Mouse (Mus musculus) regulatory T cell (primary cell): Measurements from ENCODE around the gene Tmem98.

Experiments used
- in situ Hi-C: fragments of 300-600 bp; cut with MboI, MseI; formaldehyde crosslinking; loops from one replicate; pipeline ENCODE4 v1.15.1; 2025; ENCODE audit warnings: high pct_unique_total_duplicates

Tmem98 gene

DNA sequence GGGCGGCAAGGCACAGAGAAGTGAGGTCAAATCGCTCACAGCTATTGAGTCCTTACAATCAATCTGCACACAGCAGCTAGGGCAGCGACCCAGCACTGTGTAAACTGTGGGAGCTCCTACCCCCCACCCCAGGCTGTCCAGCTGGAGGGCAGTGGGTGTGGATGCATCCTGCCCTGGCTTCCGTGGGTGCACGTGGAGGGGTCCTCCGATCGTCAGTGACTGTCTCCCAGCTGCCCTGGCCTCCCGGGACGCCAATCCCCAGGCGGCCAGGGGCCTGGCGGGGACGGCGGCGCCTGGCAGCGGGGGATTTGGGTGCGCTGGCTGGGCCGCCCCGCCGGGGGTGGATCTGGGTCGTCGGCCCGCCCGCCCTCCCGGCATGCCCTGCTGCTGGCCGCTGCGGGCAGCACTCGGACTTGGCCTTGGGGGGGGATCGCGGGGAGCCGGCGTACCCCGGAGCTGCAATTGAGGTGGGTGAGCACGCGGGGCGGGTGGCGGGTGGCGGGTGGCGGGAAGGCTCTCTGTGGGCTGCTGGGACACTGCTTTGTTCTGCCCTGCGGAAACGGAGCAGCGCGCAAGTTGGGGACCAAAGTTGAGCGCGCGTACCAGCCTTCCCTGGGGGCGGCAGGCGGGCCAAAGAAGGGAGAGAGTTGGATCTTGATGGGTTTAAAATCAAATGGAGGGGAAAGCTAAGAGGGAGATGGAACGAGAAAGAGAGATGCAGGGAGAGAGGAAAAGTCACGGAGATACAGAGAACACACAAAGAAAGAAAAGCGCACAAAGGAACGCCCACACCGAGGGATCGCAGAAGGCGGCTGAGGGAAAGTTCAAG lies at the start of gene Tmem98:
TSS of gene Tmem98 (plus strand) at position 183 of the 829 bp plus-strand sequence.
- in situ Hi-C loops = loop anchor here (5.0 kb wide), 1 partner anchor 118 kb away; no protein-coding TSS in a partner anchor

DNA sequence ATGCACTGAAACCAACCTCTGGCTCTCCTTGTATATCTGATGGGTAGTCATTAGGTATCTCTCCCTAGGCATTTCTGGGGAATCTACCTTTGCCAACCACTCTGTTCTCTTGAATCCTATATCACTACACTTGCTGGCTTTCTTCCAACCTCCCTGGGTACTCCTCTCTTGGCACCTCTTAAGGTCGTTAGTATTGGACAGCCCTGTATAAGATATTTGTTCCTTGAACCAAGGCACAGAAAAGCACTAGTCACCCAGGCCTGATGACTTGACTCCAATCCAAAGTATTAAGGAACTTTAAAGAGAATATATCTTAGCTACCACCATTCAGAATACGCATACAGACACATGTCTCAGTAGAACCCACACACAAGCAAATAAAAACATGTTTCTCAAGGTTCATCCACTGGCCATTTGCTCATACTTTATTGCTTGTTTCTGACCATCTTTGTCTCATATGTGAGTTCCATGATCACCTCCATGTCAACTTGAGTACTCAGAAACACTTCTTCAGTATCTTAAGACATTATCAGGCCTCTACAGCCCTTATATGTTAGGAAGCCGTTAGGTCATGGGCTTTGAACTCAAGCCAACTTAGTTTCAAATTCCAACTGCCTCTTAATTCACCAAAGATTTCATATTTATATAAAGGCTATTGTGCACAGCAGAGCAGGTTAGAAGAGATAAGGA lies 48.5 kb upstream of the Tmem98 start:
- in situ Hi-C loops = no loop called here

DNA sequence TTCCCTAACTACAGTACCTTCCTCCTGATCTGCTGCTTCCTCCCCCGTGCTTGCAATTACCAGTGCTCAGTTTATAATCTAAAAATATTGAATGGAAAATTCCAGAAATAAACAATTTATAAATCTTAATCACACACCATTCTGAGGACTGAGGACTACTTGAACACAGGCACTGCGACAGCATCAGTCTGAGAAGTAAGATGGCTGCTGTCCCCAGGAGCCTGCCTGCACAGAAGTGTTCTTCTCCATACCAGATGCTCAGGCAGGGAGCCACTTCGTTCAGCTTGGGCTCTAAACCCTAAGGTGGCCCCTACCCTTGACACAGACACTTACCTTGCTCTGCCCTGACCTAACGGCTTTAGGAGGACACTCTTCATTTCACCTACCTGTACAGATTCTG lies 47.9 kb upstream of the Tmem98 start:
- in situ Hi-C loops = no loop called here

DNA sequence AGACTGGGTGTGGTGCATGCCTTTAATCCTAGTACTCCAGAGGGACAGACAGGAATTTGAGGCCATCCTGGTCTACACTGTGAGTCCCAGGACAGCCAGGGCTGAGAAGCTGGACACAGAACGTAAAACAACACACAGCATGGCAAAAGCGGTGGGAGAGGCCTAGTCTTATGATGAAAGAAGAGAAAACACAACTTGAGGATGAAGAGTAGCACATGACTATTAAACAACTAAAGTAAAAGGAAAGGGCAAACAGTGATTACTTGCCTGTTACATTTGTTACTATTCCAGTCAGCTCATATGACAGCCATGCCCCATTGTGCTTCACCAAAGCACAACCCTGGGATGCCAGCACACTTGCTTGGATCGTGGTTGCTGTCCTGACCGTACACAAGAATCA lies 43.9 kb upstream of the Tmem98 start:
- in situ Hi-C loops = no loop called here

DNA sequence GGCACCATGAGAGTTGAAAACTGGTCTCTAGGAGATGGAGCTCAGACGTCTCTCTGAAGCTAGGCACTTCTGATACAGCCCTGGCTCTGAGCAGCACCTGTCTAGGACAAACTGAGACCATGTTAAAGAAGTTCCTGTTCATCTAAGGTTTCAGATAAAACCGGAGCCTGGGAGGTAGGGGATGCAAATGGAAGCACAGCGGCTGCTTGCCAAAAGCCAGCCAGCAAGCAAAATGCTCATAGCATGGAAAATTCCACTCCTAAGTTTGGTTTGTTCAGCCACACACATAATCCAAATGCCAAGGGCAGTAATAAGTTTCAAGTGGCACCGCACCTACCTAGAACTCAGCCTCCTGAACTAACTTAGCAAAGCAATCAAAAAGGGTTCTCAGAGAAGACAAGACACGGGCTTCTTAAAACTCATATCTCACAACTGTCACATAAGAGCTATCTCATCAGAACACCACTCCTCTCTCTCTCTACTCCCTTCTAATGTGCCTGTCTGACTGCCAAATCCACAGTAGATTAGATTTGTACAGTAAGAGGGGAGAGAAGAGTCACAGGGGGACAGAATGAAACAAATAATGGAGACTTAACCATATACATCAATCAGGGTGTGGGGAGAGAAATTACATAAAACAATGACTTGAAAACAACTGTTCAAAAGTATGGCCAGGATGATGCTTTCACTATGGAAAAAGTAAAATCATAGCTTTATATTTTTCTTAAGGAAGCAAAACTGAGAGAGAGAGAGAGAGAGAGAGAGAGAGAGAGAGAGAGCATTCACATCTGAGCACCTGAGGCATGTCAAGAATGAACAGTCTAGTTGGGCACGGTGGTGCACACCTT lies 43.3 kb upstream of the Tmem98 start:
- in situ Hi-C loops = no loop called here

DNA sequence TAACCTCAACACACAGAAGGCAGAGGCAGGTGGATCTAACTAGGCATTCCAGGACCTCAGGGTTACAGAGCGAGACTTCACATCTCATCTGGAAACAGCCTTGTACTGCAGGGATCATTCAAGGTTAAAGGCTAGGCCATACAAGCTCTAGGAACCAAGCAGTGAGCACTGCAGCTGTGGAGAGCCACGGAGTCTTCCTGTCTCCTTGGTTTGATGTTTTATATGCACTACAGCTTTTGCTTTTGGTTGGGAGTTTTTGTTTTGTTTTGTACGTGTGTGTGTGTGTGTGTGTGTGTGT lies 42.7 kb upstream of the Tmem98 start:
- in situ Hi-C loops = no loop called here

DNA sequence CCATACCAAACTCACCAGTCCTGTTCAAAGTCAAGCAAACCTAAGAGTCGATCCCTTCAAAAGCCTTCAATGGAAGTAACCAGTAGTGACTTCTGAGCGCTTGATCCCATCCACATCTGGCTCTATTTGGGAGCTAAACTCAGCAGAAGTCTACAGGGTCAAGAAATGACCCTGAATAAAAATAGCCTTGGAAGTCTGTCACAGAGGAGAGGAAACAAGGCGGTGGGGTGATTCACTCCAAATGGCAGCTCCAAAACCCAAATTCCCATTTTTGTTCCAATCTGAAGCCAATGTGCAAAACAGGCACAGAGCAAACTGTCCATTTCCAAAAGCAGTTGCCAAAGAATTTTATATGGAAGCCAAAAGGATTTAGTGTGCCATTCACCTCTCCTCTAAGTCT lies 38.8 kb upstream of the Tmem98 start:
- in situ Hi-C loops = no loop called here

DNA sequence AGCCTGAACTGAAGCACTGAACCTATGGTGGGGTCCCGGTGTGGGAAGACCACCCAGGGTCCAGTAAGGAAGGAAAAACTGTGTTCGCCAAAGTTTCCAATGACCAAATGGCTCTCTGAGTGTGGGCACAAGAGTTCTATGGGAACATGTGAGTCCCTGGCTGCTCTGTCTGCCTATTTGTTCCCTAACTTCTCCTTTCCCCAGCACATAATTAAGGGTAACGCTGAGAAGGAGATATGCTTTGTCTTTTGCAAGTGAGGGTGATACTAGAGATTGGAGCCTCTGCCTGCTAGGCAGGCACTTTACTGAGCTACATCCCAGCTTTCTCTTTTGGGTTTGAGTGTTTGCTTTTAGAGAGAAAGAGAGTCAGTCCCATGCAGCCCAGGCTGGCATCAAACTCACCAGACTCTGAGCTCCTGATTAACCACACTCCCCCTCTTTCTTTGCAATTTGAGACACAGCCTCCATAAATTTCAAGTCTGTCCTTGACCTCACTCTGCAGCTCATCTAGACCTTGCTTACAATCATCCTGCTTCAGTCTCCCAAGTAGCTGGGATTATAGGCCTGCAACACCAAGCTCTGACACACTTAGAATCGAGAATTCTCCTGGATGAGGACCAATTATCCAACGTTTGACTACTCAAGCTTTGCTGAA lies 38.3 kb upstream of the Tmem98 start:
- in situ Hi-C loops = no loop called here

DNA sequence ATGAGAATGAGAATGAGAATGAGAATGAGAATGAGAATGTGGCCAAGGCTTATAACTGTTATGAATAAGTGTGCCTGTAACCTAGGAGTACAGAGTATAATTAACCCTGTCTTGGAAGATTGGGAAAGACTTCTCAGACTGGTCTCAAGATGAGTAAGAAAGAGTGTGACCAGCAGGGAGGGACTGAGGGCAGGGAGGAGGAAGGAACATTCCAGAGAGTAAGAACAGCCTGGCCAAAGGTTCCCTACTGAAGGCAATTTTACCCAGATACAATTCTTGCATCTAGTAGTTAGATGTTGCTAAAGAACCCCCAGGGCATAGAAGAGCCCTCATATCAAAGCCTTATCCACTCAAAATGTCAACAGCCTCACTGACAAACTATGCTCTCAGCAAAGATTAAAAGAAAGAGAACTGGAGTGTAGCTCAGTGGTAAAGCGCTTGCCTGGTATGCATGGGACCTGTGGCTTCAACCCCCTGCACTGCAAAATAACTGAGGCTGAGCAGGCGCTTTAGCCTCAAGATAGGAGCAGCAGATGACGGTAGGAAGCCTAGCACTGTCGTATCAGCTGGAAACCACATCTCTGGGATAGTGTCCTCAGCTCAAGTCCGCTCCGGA lies 37.3 kb upstream of the Tmem98 start:
- in situ Hi-C loops = no loop called here

DNA sequence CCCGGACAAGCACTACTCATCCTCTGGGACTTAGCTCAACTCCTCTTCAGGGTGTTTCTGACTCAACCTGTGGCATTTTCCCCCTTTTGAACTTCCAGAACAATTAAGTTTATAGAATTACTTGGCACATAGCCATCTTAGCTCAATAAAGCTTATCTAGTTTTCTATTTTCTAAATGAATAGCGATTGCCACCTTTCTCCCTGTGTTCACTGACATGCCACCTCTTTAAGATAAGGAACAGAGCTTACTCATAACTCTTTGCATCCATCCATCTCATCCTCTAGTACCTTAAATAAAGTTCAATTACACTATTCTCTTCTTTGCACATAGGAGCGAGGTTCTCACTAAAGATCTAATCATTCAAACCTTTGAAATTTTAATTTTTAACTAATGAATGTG lies 34.4 kb upstream of the Tmem98 start:
- in situ Hi-C loops = no loop called here

DNA sequence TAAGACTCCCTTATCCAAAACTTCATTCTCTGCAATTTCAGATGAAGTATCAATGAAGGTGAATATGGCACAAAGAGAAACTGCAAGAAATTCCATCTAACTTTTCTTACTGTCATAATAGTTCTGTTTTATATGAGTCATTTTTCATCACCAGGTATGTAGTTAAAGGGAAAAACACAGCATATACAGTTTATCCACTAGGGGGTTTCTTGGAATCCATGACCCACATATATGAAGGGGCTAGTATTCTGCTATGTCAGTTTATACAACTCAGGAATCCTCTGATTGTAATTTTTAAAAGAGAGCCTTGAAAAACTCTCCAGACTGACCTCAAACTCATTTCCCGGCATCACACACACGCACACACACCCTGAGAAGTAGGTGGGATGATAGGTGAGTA lies 32.3 kb upstream of the Tmem98 start:
- in situ Hi-C loops = no loop called here

DNA sequence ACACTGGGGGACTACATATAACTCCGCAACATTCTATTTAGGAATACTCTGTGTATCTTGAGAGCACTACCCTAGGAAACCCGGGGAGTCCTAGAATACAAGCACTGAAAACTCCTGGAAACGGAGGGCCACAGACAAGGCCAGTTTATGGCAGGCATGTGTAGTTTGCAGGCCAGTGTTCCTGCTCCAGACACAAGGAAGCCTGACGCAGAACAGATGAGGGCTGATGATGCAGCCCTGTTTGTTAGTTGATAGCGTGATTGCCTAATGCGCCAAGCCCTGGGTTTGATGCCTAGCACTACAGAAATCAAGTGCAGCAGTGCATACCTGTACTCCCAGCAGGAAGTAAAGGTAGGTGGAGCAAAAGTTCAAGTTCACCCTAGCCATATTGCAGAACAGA lies 31.8 kb upstream of the Tmem98 start:
- in situ Hi-C loops = no loop called here

DNA sequence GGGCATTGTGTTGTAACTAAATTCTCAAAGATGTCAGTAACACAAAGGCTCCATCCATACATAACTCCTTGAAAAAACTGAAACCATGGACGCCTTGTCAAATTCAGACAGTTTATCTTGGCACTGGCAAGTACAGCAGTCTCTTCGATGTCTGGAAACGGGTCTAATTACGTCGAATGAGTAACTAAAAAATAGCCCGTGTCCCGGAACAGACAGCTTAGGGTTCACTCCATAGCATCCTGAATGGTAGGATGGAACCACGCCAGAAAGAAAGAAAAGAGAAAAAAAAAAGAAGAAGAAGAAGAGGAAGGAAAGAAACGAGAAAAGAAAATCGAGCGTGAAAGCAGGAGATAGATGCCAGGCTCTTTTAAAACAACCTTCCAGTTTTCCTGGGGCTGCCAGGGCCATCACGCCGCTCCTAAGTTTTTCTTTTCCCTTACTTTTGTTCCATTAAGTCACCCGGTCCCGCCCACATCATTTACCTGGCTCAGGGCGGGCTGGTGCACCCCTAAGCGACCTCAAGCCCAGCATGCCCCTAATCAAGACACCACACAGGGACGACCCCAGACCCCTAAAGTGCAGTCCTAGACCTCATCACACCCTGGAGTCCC lies 31.0 kb upstream of the Tmem98 start:
- in situ Hi-C loops = no loop called here

DNA sequence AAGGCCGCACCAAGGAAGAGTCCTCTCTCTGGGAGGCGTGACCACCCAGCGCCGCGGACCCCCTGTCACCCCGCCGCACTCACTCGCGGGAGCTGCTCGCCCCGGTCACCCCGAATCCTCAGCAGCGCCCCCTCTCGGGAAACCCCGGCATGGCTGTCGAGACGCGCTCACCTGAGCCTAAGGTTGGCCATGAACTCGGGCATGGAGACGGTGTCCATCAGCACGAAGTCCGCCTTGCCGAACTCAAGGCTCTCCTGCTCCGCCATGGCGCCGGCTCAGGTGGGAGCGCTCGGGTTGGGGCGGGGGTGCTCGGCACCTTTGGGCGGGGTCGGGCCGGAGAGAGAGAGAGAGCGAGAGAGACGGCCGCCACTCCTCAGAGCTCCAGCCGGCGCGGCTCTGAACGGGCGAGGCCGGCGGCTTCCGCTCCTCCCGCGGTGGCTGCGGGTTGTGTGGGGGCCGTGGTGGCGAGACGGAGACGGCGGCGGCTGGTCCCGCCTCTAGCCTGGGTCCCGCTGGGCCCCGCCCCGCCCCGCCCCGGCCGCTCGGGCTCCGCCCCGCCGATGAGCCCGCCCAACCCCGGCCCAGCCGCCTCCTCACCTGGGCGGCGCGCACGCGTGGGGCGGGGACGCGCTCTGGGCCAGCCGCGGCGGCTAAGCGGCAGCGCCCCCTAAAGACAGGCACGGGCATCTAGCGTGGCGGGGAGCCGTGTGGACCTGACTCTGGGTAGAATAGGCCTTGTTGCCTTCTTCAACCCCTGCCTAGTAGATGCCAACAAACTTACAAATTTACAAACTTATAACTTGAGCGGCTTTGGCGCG lies 30.2 kb upstream of the Tmem98 start, which contains the start of gene Myo1d:
TSS of gene Myo1d (minus strand) at position 499 of the 818 bp plus-strand sequence.
- in situ Hi-C loops = no loop called here

DNA sequence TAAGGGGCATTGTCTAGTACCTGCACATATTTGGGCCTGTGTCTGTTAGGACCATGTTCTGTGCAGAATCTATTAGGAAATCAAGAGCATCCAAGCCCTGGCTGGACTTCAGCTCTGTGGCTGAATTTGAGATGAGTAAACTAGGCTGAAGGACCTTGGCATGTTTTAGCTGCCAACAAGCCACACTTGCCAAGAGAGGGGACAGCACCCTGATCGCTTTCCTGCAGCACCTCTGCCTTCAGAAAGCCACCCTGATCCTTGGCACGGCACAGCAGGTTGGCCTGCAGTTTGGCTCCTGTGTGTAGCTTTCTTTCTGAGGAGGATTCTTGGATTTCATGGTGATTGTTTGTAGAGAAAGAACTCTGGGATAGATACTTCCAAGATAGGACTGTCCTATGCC lies 28.4 kb upstream of the Tmem98 start:
- in situ Hi-C loops = no loop called here

DNA sequence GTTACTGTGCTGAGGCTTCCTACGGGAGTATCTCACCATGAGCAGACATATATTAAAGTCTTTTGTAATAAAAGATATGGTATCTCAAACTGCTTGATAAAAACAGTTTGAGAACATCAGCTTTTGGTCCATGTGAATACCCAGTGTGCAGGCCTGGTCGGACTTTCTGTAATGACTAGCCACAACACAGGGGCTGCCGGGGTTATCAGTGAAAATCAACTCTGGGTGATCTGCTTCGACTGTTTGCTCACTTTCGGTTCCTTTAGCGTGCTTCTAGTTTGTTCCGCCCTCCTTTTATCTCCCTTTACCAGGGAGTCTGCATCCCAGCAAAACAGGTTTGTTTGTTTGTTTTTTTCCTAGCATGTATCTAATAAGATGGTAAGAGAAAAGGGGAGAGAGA lies 26.5 kb upstream of the Tmem98 start:
- in situ Hi-C loops = no loop called here

DNA sequence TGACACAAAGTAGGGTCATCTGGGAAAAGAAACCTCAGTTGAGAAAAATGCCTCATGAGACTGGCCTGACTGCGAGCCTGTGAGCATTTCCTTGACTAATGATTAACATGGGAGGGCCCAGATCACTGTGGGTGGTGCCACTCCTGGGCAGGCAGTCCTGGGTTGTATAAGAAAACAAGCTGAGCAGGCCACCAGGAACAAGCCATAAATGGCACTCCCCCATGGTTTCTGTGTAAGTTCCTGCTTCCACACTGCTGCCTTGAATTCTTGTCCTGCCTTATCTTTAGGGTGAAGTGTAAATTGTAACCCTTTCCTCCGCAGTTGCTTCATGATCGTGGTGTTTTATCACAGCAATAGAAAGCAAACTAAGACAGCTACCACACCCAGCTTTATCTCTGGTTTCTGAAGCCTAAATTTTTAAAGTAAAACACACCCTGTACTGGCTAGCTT lies 25.7 kb upstream of the Tmem98 start:
- in situ Hi-C loops = no loop called here

DNA sequence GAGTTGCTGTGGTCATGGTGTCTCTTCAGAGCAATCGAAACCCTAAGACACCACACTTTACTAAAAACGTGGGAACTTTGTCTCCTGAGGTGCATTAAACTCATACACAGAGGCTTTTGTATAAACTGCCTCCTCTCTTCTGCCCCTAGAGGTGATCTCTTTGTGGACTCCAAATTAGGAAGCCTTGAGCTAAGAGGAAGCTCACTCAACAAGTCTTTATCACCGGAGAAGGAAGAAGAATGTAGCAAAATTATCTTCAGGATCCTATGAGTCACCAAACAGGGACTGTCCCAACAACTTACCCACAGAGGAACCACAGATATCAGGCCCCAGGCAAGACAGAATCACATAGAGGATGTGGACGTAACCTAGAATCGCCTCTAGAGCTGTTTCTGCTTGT lies 24.3 kb upstream of the Tmem98 start:
- in situ Hi-C loops = no loop called here

DNA sequence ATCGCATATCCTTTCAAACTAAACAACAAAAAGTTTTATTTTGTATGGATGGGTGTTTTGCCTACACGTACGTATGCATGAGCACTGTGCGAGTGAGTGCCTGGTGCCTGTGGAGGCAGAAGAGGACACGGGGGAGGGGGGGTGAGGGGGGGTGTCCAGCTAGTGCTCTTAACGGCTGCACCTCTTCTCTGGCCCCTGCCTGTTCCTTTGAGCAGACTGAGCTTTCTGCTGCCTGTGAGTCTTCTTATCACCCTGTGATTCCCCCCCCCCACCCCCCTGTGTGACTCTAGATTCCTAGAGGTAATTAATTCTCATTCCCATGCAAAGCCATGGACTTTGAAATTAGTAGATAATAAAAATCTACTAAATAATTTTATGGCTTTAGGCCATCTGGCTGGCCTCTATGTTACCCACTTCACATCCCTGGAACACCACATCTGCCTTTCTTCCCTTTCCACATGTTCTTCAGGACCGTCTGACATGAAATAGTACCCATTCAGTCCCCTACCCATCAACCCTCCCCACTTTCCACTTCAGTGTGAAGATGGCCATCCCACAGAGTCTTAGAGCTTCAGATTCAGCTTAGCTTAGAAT lies 20.2 kb upstream of the Tmem98 start:
- in situ Hi-C loops = no loop called here

DNA sequence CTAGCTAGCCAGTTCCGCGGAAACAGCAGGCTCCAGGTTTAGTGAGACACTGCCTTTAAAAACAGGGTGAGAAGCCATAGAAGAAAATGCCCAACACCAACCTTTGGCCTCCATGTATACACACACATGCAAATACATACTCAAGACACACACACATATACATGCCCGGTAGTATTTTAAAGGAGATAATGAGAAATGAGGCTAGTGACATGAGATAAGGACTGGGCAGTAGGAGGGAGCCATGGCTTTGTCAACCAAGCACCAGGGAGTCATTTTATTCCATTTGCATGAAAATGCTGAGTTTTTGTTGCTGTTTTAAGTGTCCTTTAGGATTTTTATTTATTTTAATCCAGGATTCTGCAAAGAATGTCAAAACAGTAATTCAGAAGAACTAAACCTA lies 19.6 kb upstream of the Tmem98 start:
- in situ Hi-C loops = no loop called here
